17 mouse cellular contexts compared by ENCODE assay signal in the genomic region with DNA sequence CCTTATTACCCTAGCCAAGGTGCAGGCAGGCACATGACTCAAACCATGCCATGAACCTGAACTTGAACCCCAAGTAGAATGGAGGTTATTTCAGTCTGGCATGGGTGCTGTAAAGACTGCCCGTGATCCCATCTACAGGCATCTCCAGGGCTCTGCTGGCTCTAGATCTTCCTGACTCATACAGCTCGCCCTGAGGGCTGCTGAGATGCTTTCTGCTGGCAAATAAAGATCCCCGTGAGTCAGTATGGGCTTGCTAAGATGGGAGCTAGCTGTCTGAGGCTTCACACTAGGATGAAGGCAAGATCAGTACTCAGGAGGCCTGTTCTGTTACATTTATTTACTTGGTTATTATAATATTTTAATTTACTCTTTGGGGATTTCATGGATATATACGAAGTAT. TPM values are rescaled to one million over a fixed set of nuclear protein-coding genes. Genes with fewer than 3 reads are reported as not detected.
"Had no signal": no experiment of that assay in that cellular context is flagged by ENCODE, and none has a peak within 500 bp of the region (broad histone marks: within the 10 kb centered on the region; RNA-seq: fewer than 3 reads in every experiment).

No protein-coding gene starts in this region.

- H3K27me3 ChIP-seq: intestine, embryonic 15.5 days; limb, embryonic 13.5 days; midbrain, embryonic 15.5 days; neural tube, embryonic 12.5 days; stomach, embryonic 15.5 days had no signal

- H3K4me2 ChIP-seq: intestine, embryonic 15.5 days; limb, embryonic 13.5 days; midbrain, embryonic 15.5 days; neural tube, embryonic 12.5 days; stomach, embryonic 15.5 days had no signal

- H3K4me3 ChIP-seq: intestine, embryonic 15.5 days; limb, embryonic 13.5 days; midbrain, embryonic 10.5 days; midbrain, embryonic 15.5 days; neural tube, embryonic 12.5 days; stomach, embryonic 15.5 days had no signal

- H3K36me3 ChIP-seq: intestine, embryonic 15.5 days; limb, embryonic 13.5 days; midbrain, embryonic 10.5 days; midbrain, embryonic 15.5 days; neural tube, embryonic 12.5 days; stomach, embryonic 15.5 days had no signal

- ATAC-seq: intestine, embryonic 15.5 days; midbrain, embryonic 15.5 days had no signal

- DNase-seq: lung, adult 2 months; thymus, adult 2 months; thymus, postnatal 36 days had no signal

- H3K27ac ChIP-seq: intestine, embryonic 15.5 days; limb, embryonic 13.5 days; liver, embryonic 14.5 days; midbrain, embryonic 10.5 days; midbrain, embryonic 15.5 days; neural tube, embryonic 12.5 days; stomach, embryonic 15.5 days had no signal

- H3K9ac ChIP-seq: intestine, embryonic 15.5 days; limb, embryonic 13.5 days; liver, embryonic 14.5 days; midbrain, embryonic 15.5 days; neural tube, embryonic 12.5 days; stomach, embryonic 15.5 days had no signal

- H3K9me3 ChIP-seq: intestine, embryonic 15.5 days; limb, embryonic 13.5 days; midbrain, embryonic 10.5 days; midbrain, embryonic 15.5 days; neural tube, embryonic 12.5 days; stomach, embryonic 15.5 days had no signal

RNA-seq across cellular contexts. Expression of a gene that starts 4.1 kb away (rescaled TPM):
- total RNA-seq: megakaryocyte, adult 5-6 weeks; monocyte, adult 5-6 weeks; neutrophil, adult 5-6 weeks had no signal

RNA-seq across cellular contexts. Expression of a gene that starts 8.0 kb away (rescaled TPM):
- total RNA-seq: layer of hippocampus, postnatal 25 days; left cerebral cortex, adult 8-10 months; left cerebral cortex, postnatal 25 days; monocyte, adult 5-6 weeks; neutrophil, adult 5-6 weeks had no signal
- polyA plus RNA-seq: midbrain, embryonic 15.5 days had no signal

RNA-seq across cellular contexts. Expression of a gene that starts 23.6 kb away (rescaled TPM):
- total RNA-seq: megakaryocyte, adult 5-6 weeks; monocyte, adult 5-6 weeks; neutrophil, adult 5-6 weeks had no signal
- polyA plus RNA-seq: testis, adult 2 months; thymus, adult 2 months had no signal
